Mouse (Mus musculus): ENCODE data around the gene 4930562C15Rik. TPM values are rescaled to one million over a fixed set of nuclear protein-coding genes. Genes with fewer than 3 reads are reported as not detected.

The 4930562C15Rik gene
- polyA plus RNA-seq, 1 experiment from 2014 or later, result 2.2 TPM

DNA sequence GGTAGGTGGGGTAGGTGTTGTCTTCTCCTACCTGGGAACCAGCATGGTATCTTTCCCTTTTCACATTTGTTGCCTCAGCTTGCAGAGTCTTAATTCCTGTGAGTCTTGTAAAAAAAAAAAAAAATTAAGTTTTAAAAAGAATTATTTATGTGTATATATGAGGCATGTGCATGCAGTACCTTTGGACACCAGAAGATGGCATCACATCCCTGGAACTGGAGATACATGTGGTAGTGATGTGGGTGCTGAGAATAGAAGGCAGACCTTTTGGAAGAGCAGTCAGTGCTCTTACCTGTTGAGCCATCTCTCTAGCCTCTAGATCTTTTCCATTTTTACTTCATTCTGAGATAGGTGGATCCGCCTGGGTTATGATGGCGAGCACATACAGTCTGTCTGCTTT lies 74.5 kb downstream of the 4930562C15Rik start:
- H3K36me3 ChIP-seq (ENCODE audit: insufficient read depth, low read length), result peaks cover 16% of the 10 kb centered on the region
- peak; percentile 64 for TF ChIP-seq CTCF (IDR thresholded peaks at IDR 0.05)
- TF ChIP-seq EP300 (IDR thresholded peaks at IDR 0.05), result no peak
- ATAC-seq, result no peak
- H3K9me3 ChIP-seq (ENCODE audit: low read length), result no peaks in the 10 kb centered on the region
- no peaks in the 10 kb centered on the region for H3K27me3 ChIP-seq (replicated peaks; ENCODE audit: insufficient read depth, low read length)
- DNase-seq (ENCODE audit: low spot score), result no peak
- peaks cover 16% of the 10 kb centered on the region for H3K4me1 ChIP-seq (ENCODE audit: insufficient read depth, low read depth, low read length)
- no peak overlapping the region for H3K27ac ChIP-seq (ENCODE audit: low read length)
- no peak overlapping the region for H3K9ac ChIP-seq (replicated peaks; ENCODE audit: low read depth)
- no peak overlapping the region for H3K4me2 ChIP-seq (replicated peaks; ENCODE audit: low read depth, low read length)
- no peak overlapping the region for H3K4me3 ChIP-seq (ENCODE audit: low read depth, low read length)
- WGBS, result 96% methylated on average over 2 of the region's 2 CpGs

DNA sequence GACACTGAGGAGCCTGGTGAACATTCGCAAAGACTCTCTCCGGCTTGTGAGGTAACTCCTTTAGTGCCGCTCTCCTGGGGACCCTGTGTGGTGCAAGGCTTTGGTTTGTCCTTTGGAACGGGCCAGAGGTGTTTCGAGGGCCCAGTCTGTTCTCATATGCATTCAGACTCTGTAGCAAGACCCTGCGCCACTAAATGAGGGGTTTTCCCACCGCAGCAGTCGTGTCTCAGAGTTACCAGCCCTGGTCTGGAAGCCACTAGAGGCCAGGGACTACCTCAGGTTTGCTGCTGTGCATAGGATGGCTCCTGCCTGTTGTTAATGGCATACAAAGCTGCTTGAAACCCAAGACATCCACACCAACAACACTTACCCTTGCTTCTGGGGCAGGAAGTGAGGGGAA lies 75.5 kb downstream of the 4930562C15Rik start:
- TF ChIP-seq CTCF (IDR thresholded peaks at IDR 0.05) (no peak), EP300 (IDR thresholded peaks at IDR 0.05) (no peak)
- Histone ChIP-seq H3K4me2 (replicated peaks; ENCODE audit: low read depth, low read length) (no peak overlapping the region), H3K4me3 (ENCODE audit: low read depth, low read length) (no peak overlapping the region), H3K4me1 (ENCODE audit: insufficient read depth, low read depth, low read length) (peaks cover 16% of the 10 kb centered on the region), H3K9me3 (ENCODE audit: low read length) (no peaks in the 10 kb centered on the region), H3K9ac (replicated peaks; ENCODE audit: low read depth) (no peak overlapping the region), H3K27ac (ENCODE audit: low read length) (no peak overlapping the region), H3K36me3 (ENCODE audit: insufficient read depth, low read length) (peaks cover 22% of the 10 kb centered on the region), H3K27me3 (replicated peaks; ENCODE audit: insufficient read depth, low read length) (no peaks in the 10 kb centered on the region)
- WGBS, result 94% methylated on average over 8 of the region's 8 CpGs
- ATAC-seq, result no peak
- no peak for DNase-seq (ENCODE audit: low spot score)

DNA sequence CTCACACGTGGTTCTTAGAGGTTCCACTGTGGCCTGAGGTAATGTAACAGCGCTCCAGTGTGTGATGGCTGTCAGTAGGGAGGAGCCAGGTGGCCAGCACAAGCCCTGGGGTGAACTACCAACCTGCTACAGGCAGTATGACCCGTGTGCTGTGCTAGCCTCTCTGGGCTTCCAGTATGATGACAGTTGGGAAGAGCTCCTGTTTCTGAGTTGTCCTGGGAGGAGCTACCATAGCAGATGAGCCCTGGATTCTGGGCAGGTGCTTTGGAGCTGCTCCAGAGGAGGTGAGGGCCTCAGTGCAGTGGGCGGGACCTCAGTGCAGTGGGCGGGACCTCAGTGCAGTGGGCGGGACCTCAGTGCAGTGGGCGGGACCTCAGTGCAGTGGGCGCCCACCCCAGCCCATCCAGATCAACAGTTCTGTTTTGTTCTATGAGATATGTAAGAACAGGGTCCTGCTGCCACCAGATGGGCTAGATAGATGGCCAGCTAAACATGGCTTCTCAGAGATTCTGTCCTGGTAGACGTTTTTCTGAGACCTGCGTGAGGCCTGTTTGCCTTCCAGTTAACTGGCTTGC lies 76.9 kb downstream of the 4930562C15Rik start:
- no peak for TF ChIP-seq CTCF (IDR thresholded peaks at IDR 0.05)
- no peak for TF ChIP-seq EP300 (IDR thresholded peaks at IDR 0.05)
- no peaks in the 10 kb centered on the region for H3K9me3 ChIP-seq (ENCODE audit: low read length)
- no peak overlapping the region for H3K4me3 ChIP-seq (ENCODE audit: low read depth, low read length)
- no peak for DNase-seq (ENCODE audit: low spot score)
- ATAC-seq, result no peak
- no peak overlapping the region for H3K9ac ChIP-seq (replicated peaks; ENCODE audit: low read depth)
- H3K27ac ChIP-seq (ENCODE audit: low read length), result peak overlapping the region; percentile 93
- peaks cover 34% of the 10 kb centered on the region for H3K36me3 ChIP-seq (ENCODE audit: insufficient read depth, low read length)
- H3K4me2 ChIP-seq (replicated peaks; ENCODE audit: low read depth, low read length), result no peak overlapping the region
- H3K27me3 ChIP-seq (replicated peaks; ENCODE audit: insufficient read depth, low read length), result no peaks in the 10 kb centered on the region
- peaks cover 16% of the 10 kb centered on the region for H3K4me1 ChIP-seq (ENCODE audit: insufficient read depth, low read depth, low read length)
- WGBS, result 74% methylated on average over 10 of the region's 10 CpGs

DNA sequence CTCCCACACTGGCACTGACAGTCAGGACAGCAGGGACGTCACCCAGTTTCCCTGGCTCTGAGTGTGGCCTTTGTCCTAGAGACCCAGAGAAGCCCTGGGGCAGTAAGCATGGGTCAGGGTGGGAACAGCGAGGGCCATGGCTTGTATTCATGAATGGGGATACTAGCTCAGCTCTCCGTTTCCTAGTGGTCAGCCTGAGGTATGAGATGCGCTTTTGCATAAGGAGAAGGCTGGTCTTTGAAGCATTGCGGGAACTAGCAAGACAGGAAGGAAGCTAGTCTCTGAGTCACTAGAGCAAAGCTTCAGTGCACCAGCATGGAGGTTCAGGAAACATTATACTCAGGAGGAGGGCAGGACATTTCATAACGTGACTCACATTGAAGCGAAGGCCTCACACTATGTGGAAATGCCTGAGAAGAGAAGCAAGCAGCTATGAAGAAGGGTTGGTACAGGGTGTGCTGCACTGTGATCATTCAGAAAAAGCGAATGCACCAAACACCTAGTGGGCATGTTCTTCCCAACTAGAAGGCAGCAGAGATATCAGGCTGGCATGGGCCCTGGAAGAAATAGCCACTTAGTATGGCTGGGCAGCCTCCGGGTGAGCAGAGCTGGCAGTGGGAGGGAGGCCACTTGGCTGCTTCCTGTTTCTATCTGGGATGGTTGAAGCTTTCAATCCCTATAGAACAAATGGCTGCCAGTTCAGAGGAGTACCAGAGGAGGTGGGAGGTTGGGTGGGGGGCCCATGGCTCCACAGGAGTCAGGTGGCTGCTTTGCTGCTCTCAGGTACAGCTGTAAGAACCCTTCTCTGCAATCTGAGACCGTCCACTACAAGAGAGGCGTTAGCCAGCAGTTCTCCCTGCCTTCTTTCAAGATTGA lies 77.9 kb downstream of the 4930562C15Rik start:
- Histone ChIP-seq H3K9me3 (ENCODE audit: low read length) (no peaks in the 10 kb centered on the region), H3K4me2 (replicated peaks; ENCODE audit: low read depth, low read length) (peak overlapping the region; percentile 28), H3K9ac (replicated peaks; ENCODE audit: low read depth) (no peak overlapping the region), H3K4me3 (ENCODE audit: low read depth, low read length) (no peak overlapping the region), H3K27ac (ENCODE audit: low read length) (peak overlapping the region; percentile 93), H3K4me1 (ENCODE audit: insufficient read depth, low read depth, low read length) (peaks cover 16% of the 10 kb centered on the region), H3K36me3 (ENCODE audit: insufficient read depth, low read length) (peaks cover 34% of the 10 kb centered on the region), H3K27me3 (replicated peaks; ENCODE audit: insufficient read depth, low read length) (no peaks in the 10 kb centered on the region)
- 52% methylated on average over 11 of the region's 11 CpGs for WGBS
- ATAC-seq (peak; percentile 61), DNase-seq (ENCODE audit: low spot score) (peak; percentile 85)
- peak; percentile 35; the same call in 1 of the 2 replicates for TF ChIP-seq EP300 (IDR thresholded peaks at IDR 0.05)
- TF ChIP-seq CTCF (IDR thresholded peaks at IDR 0.05), result peak; percentile 39

DNA sequence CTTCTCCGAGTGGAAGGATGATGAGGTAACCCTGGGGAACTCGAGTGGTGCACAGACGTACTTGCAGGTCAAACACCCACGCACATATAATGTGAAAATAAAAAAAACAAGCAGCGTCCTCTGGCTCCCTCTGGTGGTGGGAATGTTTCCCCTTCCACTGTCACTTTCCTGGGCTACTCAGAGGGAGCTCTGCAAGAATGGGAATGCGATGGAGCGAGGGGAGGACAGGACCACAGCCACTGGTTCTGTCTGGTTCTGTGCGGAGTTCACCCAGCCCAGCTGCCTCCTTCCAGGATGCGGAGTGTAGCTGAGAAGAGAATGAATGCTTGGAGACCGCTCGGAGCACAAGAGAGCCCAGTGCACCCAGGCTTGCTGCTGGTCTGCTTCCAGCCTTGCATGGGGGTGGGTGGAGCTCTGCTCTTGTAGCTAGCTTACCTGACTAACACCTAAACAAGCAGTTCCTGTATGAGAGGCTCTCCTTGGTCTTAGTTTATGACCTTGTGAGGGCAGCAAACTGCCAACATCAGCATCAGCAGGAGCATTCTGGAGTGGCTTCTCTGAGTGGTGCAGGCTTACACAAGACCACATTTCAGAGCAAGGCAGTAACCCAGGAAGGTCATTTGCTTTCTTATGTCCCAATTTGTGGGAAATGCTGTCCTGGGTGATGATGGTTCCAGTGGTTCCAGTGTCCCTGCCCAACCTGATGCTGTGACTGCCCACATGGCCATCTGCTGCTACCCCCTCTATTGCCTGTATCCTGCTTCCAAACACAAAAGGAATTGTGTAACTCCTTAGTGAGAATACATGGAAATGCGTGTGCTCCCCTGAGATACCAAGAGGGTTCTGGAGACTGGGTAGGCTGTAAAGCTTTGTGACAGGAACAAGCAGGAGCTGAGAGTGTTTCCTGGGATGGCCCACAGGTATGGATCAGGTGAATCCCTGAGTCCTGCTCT lies 78.8 kb downstream of the 4930562C15Rik start:
- no peaks in the 10 kb centered on the region for H3K9me3 ChIP-seq (ENCODE audit: low read length)
- H3K9ac ChIP-seq (replicated peaks; ENCODE audit: low read depth), result no peak overlapping the region
- ATAC-seq (peak; percentile 88), DNase-seq (ENCODE audit: low spot score) (peak; percentile 96)
- peak overlapping the region; percentile 93 for H3K27ac ChIP-seq (ENCODE audit: low read length)
- TF ChIP-seq CTCF (IDR thresholded peaks at IDR 0.05) (peak; percentile 99), EP300 (IDR thresholded peaks at IDR 0.05) (no peak; the same call in none of the 2 replicates)
- 28% methylated on average over 12 of the region's 12 CpGs for WGBS
- peak overlapping the region; percentile 28 for H3K4me2 ChIP-seq (replicated peaks; ENCODE audit: low read depth, low read length)
- no peak overlapping the region for H3K4me3 ChIP-seq (ENCODE audit: low read depth, low read length)
- no peaks in the 10 kb centered on the region for H3K27me3 ChIP-seq (replicated peaks; ENCODE audit: insufficient read depth, low read length)
- H3K4me1 ChIP-seq (ENCODE audit: insufficient read depth, low read depth, low read length), result peaks cover 16% of the 10 kb centered on the region
- H3K36me3 ChIP-seq (ENCODE audit: insufficient read depth, low read length), result peaks cover 34% of the 10 kb centered on the region

DNA sequence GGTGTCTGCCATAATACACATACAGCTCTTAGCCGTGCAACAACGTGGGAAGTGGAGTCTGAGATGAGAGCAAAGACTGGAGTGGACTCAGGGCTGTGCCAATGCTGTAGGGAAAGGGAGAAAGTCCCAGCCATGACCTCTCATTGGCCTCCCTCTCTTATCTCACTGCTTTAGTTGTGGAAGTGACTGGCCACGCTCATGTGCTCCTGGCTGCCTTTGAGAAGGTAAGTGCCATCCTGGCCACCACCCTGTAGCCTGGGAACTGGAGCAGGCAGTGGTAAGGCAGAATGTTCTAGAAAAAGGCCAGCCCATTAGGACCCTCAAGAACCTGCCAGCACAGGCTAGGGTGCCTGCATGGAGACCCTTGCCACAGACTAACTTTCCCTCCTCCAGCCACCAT lies 80.7 kb downstream of the 4930562C15Rik start:
- H3K4me1 ChIP-seq (ENCODE audit: insufficient read depth, low read depth, low read length), result peaks cover 16% of the 10 kb centered on the region
- H3K9ac ChIP-seq (replicated peaks; ENCODE audit: low read depth), result no peak overlapping the region
- ATAC-seq (no peak), DNase-seq (ENCODE audit: low spot score) (no peak)
- TF ChIP-seq CTCF (IDR thresholded peaks at IDR 0.05) (no peak), EP300 (IDR thresholded peaks at IDR 0.05) (no peak)
- no peaks in the 10 kb centered on the region for H3K27me3 ChIP-seq (replicated peaks; ENCODE audit: insufficient read depth, low read length)
- H3K36me3 ChIP-seq (ENCODE audit: insufficient read depth, low read length), result peaks cover 37% of the 10 kb centered on the region
- H3K4me2 ChIP-seq (replicated peaks; ENCODE audit: low read depth, low read length), result no peak overlapping the region
- no peak overlapping the region for H3K27ac ChIP-seq (ENCODE audit: low read length)
- 76% methylated on average over 3 of the region's 3 CpGs for WGBS
- no peaks in the 10 kb centered on the region for H3K9me3 ChIP-seq (ENCODE audit: low read length)
- H3K4me3 ChIP-seq (ENCODE audit: low read depth, low read length), result no peak overlapping the region

Measured in lung, postnatal 0 days (tissue).